Mouse (Mus musculus): ENCODE results near the gene Olfr148. TPM values are rescaled to one million over a fixed set of nuclear protein-coding genes. Genes with fewer than 3 reads are reported as not detected.

The Olfr148 gene
- polyA plus RNA-seq, 1 experiment from 2014 or later, result not detected

DNA sequence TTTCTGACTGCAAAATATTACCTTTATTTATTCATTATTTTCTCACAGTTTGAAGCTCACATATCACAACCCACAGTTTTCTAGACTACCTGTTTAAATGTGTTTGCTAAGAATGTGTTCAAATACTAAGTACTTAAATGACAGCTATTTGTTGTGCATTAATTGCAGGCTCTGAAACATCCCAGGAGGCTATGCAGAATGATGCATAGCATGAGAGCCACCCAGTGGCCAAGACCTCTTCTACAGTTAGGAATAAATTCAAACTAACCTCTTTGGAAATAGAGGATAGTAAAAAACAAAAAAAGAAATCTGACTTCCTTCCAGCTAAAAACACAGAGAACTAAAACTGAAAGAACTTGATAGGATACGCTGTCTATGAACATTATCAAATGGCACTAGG is 1.5 kb downstream of the Olfr148 start:
- Histone ChIP-seq H3K4me2 (ENCODE audit: low read length) (no peak overlapping the region), H3K27me3 (ENCODE audit: control insufficient read depth, insufficient read depth, low read length) (no peaks in the 10 kb centered on the region), H3K9ac (ENCODE audit: low read length) (no peak overlapping the region), H3K4me3 (ENCODE audit: control insufficient read depth in 1 of 2, insufficient read depth in 1 of 2, low read depth in 1 of 2, low read length in 2 of 2) (no peak overlapping the region), H3K36me3 (ENCODE audit: control insufficient read depth, insufficient read depth, low read length) (no peaks in the 10 kb centered on the region), H3K9me3 (ENCODE audit: control insufficient read depth, low read length) (no peaks in the 10 kb centered on the region), H3K27ac (replicated peaks in 1 of 2; ENCODE audit: control insufficient read depth in 1 of 2, insufficient read depth in 1 of 2, low read depth in 2 of 2, low read length in 2 of 2) (no peak overlapping the region), H3K4me1 (ENCODE audit: control insufficient read depth in 2 of 2, insufficient read depth in 2 of 2, low read length in 2 of 2) (no peaks in the 10 kb centered on the region)
- ATAC-seq (ENCODE audit: insufficient number of reproducible peaks, insufficient read depth, low FRiP score, low read depth), result no peak
- 55% methylated on average over 1 of the region's 1 CpGs for WGBS

DNA sequence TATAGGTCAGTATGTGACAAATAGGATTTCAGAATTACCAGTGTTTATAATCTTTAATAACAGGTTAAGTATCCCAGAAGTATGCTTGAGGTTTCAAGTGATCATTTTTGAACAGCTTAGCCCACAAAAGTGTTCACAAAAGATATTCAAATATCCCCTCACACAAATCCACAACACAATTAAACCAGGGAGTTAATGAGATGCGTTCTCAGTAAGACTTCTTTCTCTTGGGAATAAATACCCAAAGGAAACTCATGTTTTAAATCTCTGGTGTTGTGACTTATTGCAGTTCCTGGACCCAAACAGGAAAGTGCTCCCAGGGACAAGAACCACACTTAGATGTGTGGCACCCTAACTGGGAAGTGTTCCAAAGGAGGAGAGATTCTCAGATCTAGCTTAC is 10.6 kb downstream of the Olfr148 start, which contains the start of gene Olfr960:
TSS of gene Olfr960 (plus strand) at position 301 of the 400 bp plus-strand sequence.
- H3K9ac ChIP-seq (ENCODE audit: low read length), result no peak within 1 kb of the TSS
- H3K4me1 ChIP-seq (ENCODE audit: control insufficient read depth in 2 of 2, insufficient read depth in 2 of 2, low read length in 2 of 2), result no peaks in the 10 kb centered on the region
- no peak within 1 kb of the TSS for H3K27ac ChIP-seq (replicated peaks in 1 of 2; ENCODE audit: control insufficient read depth in 1 of 2, insufficient read depth in 1 of 2, low read depth in 2 of 2, low read length in 2 of 2)
- no peak within 1 kb of the TSS for H3K4me3 ChIP-seq (ENCODE audit: control insufficient read depth in 1 of 2, insufficient read depth in 1 of 2, low read depth in 1 of 2, low read length in 2 of 2)
- H3K4me2 ChIP-seq (ENCODE audit: low read length), result no peak within 1 kb of the TSS
- no peaks in the 10 kb centered on the region for H3K27me3 ChIP-seq (ENCODE audit: control insufficient read depth, insufficient read depth, low read length)
- H3K36me3 ChIP-seq (ENCODE audit: control insufficient read depth, insufficient read depth, low read length), result no peaks in the 10 kb centered on the region
- no peaks in the 10 kb centered on the region for H3K9me3 ChIP-seq (ENCODE audit: control insufficient read depth, low read length)
- 56% methylated on average over 1 of the region's 1 CpGs for WGBS
- ATAC-seq (ENCODE audit: insufficient number of reproducible peaks, insufficient read depth, low FRiP score, low read depth), result no peak

DNA sequence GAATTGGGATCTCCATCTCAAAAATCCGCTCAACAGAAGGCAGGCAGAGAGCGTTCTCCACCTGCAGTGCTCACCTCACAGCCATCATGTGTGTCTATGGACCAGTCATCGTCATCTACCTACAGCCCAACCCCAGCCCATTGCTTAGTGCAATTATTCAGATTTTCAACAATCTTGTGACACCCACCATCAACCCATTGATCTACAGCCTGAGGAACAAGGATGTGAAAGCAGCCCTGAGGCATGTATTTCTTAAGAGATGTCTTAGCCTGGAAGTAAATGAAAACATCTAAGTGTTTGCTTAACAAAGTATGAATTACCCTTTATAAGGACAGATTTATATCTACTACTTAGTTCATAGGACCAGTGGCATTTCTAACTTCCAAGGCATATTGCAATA is 13.3 kb downstream of the Olfr148 start:
- H3K27me3 ChIP-seq (ENCODE audit: control insufficient read depth, insufficient read depth, low read length), result no peaks in the 10 kb centered on the region
- 86% methylated on average over 3 of the region's 3 CpGs for WGBS
- no peak for ATAC-seq (ENCODE audit: insufficient number of reproducible peaks, insufficient read depth, low FRiP score, low read depth)
- H3K36me3 ChIP-seq (ENCODE audit: control insufficient read depth, insufficient read depth, low read length), result no peaks in the 10 kb centered on the region
- H3K4me2 ChIP-seq (ENCODE audit: low read length), result no peak overlapping the region
- no peak overlapping the region for H3K4me3 ChIP-seq (ENCODE audit: control insufficient read depth in 1 of 2, insufficient read depth in 1 of 2, low read depth in 1 of 2, low read length in 2 of 2)
- H3K9ac ChIP-seq (ENCODE audit: low read length), result no peak overlapping the region
- no peak overlapping the region for H3K27ac ChIP-seq (replicated peaks in 1 of 2; ENCODE audit: control insufficient read depth in 1 of 2, insufficient read depth in 1 of 2, low read depth in 2 of 2, low read length in 2 of 2)
- no peaks in the 10 kb centered on the region for H3K4me1 ChIP-seq (ENCODE audit: control insufficient read depth in 2 of 2, insufficient read depth in 2 of 2, low read length in 2 of 2)
- H3K9me3 ChIP-seq (ENCODE audit: control insufficient read depth, low read length), result no peaks in the 10 kb centered on the region

DNA sequence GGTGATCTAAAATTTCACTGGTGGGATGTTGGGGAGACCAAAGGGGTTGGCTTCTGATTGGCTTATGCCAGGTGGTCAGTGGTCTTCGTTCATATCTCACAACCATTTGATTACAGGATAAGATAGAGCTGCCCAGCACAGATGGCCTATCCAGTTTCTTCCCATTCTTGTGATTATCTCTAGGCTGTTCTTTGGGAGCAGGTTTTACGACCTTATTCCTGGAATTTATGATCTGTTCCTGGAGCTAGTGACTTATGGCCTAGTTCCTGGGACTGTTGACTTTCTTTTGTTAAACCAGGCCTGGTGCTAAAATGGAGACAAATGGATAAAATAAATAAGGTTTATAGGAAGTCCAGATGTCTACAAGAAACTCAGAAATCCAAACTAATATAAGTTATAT is 14.3 kb downstream of the Olfr148 start:
- 60% methylated on average over 2 of the region's 2 CpGs for WGBS
- no peak overlapping the region for H3K27ac ChIP-seq (replicated peaks in 1 of 2; ENCODE audit: control insufficient read depth in 1 of 2, insufficient read depth in 1 of 2, low read depth in 2 of 2, low read length in 2 of 2)

DNA sequence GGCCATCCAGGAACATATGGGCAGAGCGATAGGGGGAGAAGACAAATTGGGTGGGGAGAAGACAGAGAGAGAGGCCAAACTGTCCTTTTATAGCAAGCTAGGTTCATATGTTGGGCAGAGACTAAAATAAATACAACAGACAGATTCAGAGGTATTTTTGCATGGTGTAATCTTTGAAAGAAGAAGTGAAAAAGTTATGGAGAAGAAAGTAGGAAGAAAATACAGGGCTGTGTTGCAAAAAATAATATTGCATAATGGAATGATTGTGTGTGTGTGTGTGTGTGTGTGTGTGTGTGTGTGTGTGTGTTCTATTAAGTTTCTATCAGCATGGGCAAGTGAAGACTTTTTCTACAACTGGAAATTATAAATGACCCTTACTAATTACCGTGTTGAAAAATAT is 18.6 kb downstream of the Olfr148 start:
- no peak overlapping the region for H3K27ac ChIP-seq (replicated peaks in 1 of 2; ENCODE audit: control insufficient read depth in 1 of 2, insufficient read depth in 1 of 2, low read depth in 2 of 2, low read length in 2 of 2)
- WGBS, result 73% methylated on average over 2 of the region's 2 CpGs
- no peak overlapping the region for H3K4me3 ChIP-seq (ENCODE audit: control insufficient read depth in 1 of 2, insufficient read depth in 1 of 2, low read depth in 1 of 2, low read length in 2 of 2)
- H3K27me3 ChIP-seq (ENCODE audit: control insufficient read depth, insufficient read depth, low read length), result no peaks in the 10 kb centered on the region
- ATAC-seq (ENCODE audit: insufficient number of reproducible peaks, insufficient read depth, low FRiP score, low read depth), result no peak
- H3K9ac ChIP-seq (ENCODE audit: low read length), result no peak overlapping the region
- no peaks in the 10 kb centered on the region for H3K9me3 ChIP-seq (ENCODE audit: control insufficient read depth, low read length)
- no peaks in the 10 kb centered on the region for H3K36me3 ChIP-seq (ENCODE audit: control insufficient read depth, insufficient read depth, low read length)
- H3K4me1 ChIP-seq (ENCODE audit: control insufficient read depth in 2 of 2, insufficient read depth in 2 of 2, low read length in 2 of 2), result 0 out of 4 replicates have a peak, but pooled peaks cover 0 to 2% of the 10 kb centered on the region in 2 experiments
- H3K4me2 ChIP-seq (ENCODE audit: low read length), result no peak overlapping the region

More for the DNA sequence above, 14.3 kb downstream of the Olfr148 start:
- Histone ChIP-seq H3K4me3 (ENCODE audit: control insufficient read depth in 1 of 2, insufficient read depth in 1 of 2, low read depth in 1 of 2, low read length in 2 of 2) (no peak overlapping the region), H3K4me2 (ENCODE audit: low read length) (no peak overlapping the region), H3K9ac (ENCODE audit: low read length) (no peak overlapping the region), H3K4me1 (ENCODE audit: control insufficient read depth in 2 of 2, insufficient read depth in 2 of 2, low read length in 2 of 2) (no peaks in the 10 kb centered on the region), H3K27me3 (ENCODE audit: control insufficient read depth, insufficient read depth, low read length) (no peaks in the 10 kb centered on the region), H3K36me3 (ENCODE audit: control insufficient read depth, insufficient read depth, low read length) (no peaks in the 10 kb centered on the region), H3K9me3 (ENCODE audit: control insufficient read depth, low read length) (no peaks in the 10 kb centered on the region)
- ATAC-seq (ENCODE audit: insufficient number of reproducible peaks, insufficient read depth, low FRiP score, low read depth), result no peak

DNA sequence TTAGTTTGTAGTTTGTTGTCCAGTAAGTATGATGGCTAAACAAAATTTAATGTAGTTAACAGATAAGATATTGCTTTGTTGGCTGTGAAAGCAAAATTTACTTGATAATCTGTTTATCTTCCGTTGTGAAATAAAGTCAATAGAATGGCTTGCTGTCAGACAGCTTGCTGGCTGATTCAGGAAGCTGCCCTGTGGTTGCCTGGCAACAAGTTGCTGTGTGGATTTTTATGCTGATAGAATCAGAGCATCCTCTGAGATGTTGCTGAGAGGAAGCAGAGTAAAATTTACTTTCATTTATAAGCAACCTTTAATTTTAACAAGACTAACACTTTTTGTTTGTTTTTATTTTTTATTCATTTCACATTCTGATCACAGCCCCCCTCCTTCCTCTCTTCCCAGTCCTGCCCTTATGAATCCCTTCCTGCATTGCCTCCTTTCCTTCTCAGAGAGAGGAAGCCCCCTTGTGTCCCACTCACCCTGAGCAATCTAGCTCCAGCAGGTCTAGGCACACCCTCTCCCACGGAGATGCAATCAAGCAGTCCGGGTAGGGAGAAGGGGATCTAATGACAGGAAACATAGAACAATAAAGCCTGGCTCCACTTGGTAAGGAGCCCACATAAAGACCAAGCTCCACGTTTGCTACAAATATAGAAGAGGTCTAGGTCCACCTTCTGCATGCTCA is 23.6 kb downstream of the Olfr148 start:
- Histone ChIP-seq H3K4me2 (ENCODE audit: low read length) (no peak overlapping the region), H3K9ac (ENCODE audit: low read length) (no peak overlapping the region), H3K36me3 (ENCODE audit: control insufficient read depth, insufficient read depth, low read length) (no peaks in the 10 kb centered on the region), H3K4me3 (ENCODE audit: control insufficient read depth in 1 of 2, insufficient read depth in 1 of 2, low read depth in 1 of 2, low read length in 2 of 2) (no peak overlapping the region), H3K9me3 (ENCODE audit: control insufficient read depth, low read length) (no peaks in the 10 kb centered on the region), H3K4me1 (ENCODE audit: control insufficient read depth in 2 of 2, insufficient read depth in 2 of 2, low read length in 2 of 2) (0 out of 4 replicates have a peak, but pooled peaks cover 0 to 2% of the 10 kb centered on the region in 2 experiments), H3K27ac (replicated peaks in 1 of 2; ENCODE audit: control insufficient read depth in 1 of 2, insufficient read depth in 1 of 2, low read depth in 2 of 2, low read length in 2 of 2) (no peak overlapping the region), H3K27me3 (ENCODE audit: control insufficient read depth, insufficient read depth, low read length) (no peaks in the 10 kb centered on the region)
- no peak for ATAC-seq (ENCODE audit: insufficient number of reproducible peaks, insufficient read depth, low FRiP score, low read depth)
- 37% methylated on average over 4 of the region's 4 CpGs for WGBS

DNA sequence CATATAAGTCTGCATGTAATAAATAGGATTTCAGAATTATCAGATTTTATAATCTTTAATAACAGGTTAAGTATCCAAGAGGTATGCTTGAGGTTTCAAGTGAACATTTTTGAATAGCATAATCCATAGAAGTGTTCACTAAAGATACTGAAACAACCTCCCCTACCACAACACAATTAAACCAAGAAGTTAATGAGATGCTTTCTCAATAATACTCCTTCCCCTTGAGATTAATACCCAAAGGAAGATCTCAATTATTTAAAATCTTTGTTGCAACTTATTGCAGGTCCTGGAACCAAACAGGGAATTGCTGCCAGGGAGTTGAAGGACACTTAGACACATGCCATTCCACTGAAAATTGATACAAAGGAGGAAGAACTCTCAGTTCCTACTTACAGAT is 34.3 kb downstream of the Olfr148 start, which contains the start of gene Olfr961:
TSS of gene Olfr961 (plus strand) at position 301 of the 400 bp plus-strand sequence.
- Histone ChIP-seq H3K27me3 (ENCODE audit: control insufficient read depth, insufficient read depth, low read length) (no peaks in the 10 kb centered on the region), H3K36me3 (ENCODE audit: control insufficient read depth, insufficient read depth, low read length) (no peaks in the 10 kb centered on the region), H3K9me3 (ENCODE audit: control insufficient read depth, low read length) (no peaks in the 10 kb centered on the region), H3K4me2 (ENCODE audit: low read length) (no peak within 1 kb of the TSS), H3K4me3 (ENCODE audit: control insufficient read depth in 1 of 2, insufficient read depth in 1 of 2, low read depth in 1 of 2, low read length in 2 of 2) (no peak within 1 kb of the TSS), H3K4me1 (ENCODE audit: control insufficient read depth in 2 of 2, insufficient read depth in 2 of 2, low read length in 2 of 2) (no peaks in the 10 kb centered on the region), H3K27ac (replicated peaks in 1 of 2; ENCODE audit: control insufficient read depth in 1 of 2, insufficient read depth in 1 of 2, low read depth in 2 of 2, low read length in 2 of 2) (no peak within 1 kb of the TSS), H3K9ac (ENCODE audit: low read length) (no peak within 1 kb of the TSS)
- no peak for ATAC-seq (ENCODE audit: insufficient number of reproducible peaks, insufficient read depth, low FRiP score, low read depth)

DNA sequence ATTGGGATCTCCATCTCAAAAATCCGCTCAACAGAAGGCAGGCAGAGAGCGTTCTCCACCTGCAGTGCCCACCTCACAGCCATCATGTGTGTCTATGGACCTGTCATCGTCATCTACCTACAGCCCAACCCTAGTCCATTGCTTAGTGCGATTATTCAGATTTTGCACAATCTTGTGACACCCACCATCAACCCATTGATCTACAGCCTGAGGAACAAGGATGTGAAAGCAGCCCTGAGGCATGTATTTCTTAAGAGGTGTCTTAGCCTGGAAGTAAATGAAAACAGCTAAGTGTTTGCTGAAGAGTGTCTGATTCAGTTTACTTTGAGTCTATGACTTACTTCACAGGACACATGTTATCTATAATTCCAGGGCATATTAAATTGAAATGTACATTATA is 36.9 kb downstream of the Olfr148 start:
- no peak overlapping the region for H3K9ac ChIP-seq (ENCODE audit: low read length)
- no peak for ATAC-seq (ENCODE audit: insufficient number of reproducible peaks, insufficient read depth, low FRiP score, low read depth)
- H3K4me1 ChIP-seq (ENCODE audit: control insufficient read depth in 2 of 2, insufficient read depth in 2 of 2, low read length in 2 of 2), result no peaks in the 10 kb centered on the region
- H3K4me2 ChIP-seq (ENCODE audit: low read length), result no peak overlapping the region
- no peak overlapping the region for H3K4me3 ChIP-seq (ENCODE audit: control insufficient read depth in 1 of 2, insufficient read depth in 1 of 2, low read depth in 1 of 2, low read length in 2 of 2)
- H3K27me3 ChIP-seq (ENCODE audit: control insufficient read depth, insufficient read depth, low read length), result no peaks in the 10 kb centered on the region
- WGBS, result 79% methylated on average over 4 of the region's 4 CpGs
- no peaks in the 10 kb centered on the region for H3K9me3 ChIP-seq (ENCODE audit: control insufficient read depth, low read length)
- no peak overlapping the region for H3K27ac ChIP-seq (replicated peaks in 1 of 2; ENCODE audit: control insufficient read depth in 1 of 2, insufficient read depth in 1 of 2, low read depth in 2 of 2, low read length in 2 of 2)
- no peaks in the 10 kb centered on the region for H3K36me3 ChIP-seq (ENCODE audit: control insufficient read depth, insufficient read depth, low read length)
